In the genomic region with DNA sequence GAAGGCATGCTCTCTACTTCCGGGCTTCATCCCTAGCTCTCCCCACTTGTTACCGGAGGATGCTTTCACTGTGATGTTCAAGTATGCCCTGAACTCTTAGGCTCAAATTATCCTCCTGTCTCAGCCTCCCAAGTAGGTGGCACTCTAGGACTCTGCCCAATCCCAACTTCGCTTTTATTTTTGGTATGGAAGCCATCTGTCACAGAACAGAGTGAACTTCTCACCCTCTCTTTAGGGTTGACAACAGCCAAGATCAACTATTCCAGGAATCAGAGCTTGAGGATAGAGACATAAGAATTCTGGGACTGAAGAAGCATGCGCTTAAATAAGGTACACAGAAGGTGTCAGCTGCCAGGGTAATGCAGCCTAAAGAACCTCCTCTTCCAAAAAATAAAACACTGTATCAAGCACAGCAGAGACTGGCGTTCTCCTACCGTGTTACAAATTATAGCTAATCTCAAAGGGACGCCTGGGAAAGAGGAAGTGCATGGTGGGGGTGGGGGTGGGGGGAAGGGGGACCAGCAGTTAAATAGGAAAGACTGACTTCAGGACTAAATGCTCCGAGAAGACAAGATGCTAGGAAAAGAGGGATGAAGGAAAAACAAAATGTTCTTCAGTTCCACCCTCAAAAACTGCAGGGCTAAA, we compare ENCODE assay signal across 8 mouse cellular contexts. TPM values are rescaled to one million over a fixed set of nuclear protein-coding genes. Genes with fewer than 3 reads are reported as not detected.
DNase-seq lines count a peak whose midpoint lies in the region; ATAC-seq and TF ChIP-seq lines count a peak whose summit lies in the region.

No protein-coding gene starts in this region.

- peak overlapping the region; percentile 98 for H3K4me3 ChIP-seq in erythroblast, embryonic 14.5 days (replicated peaks)
- peak overlapping the region; percentile 95; the same call in 1 of the 2 replicates for H3K4me3 ChIP-seq in thymus, adult 2 months (ENCODE audit: control insufficient read depth, insufficient read depth, low read length)
- peak overlapping the region; percentile 77 for H3K4me3 ChIP-seq in liver, embryonic 11.5 days (ENCODE audit: low read depth, low read length)

- peaks cover 67% of the 10 kb centered on the region for H3K36me3 ChIP-seq in erythroblast, embryonic 14.5 days (ENCODE audit: control insufficient read depth)
- H3K36me3 ChIP-seq in thymus, adult 2 months (ENCODE audit: control insufficient read depth, insufficient read depth, low read length): peaks cover 13% of the 10 kb centered on the region
- peaks cover 13% of the 10 kb centered on the region for H3K36me3 ChIP-seq in liver, embryonic 11.5 days (ENCODE audit: control insufficient read depth, insufficient read depth, low read length)

- DNase-seq in thymus, adult 2 months: no peak
- no peak for DNase-seq in thymus, postnatal 10 days (ENCODE audit: low spot score in 2 of 2)
- no peak for DNase-seq in liver, embryonic 11.5 days (ENCODE audit: low spot score)
- peak; percentile 65 for DNase-seq in telencephalon, adult 2 months (ENCODE audit: low read depth, low spot score)
- no peak for DNase-seq in thymus, postnatal 14 days

- TF ChIP-seq CTCF in thymus, adult 2 months (IDR thresholded peaks at IDR 0.05; ENCODE audit: borderline replicate concordance, control insufficient read depth, extremely low read depth, insufficient read depth, low read length, poor library complexity): no peak

- H3K9me3 ChIP-seq in erythroblast, embryonic 14.5 days (ENCODE audit: control insufficient read depth, low read length): no peaks in the 10 kb centered on the region
- H3K9me3 ChIP-seq in liver, embryonic 11.5 days (ENCODE audit: control insufficient read depth, low read length): no peaks in the 10 kb centered on the region

- H3K27me3 ChIP-seq in erythroblast, embryonic 14.5 days (ENCODE audit: control insufficient read depth): no peaks in the 10 kb centered on the region
- H3K27me3 ChIP-seq in thymus, adult 2 months (ENCODE audit: control insufficient read depth, insufficient read depth, low read length): no peaks in the 10 kb centered on the region
- no peaks in the 10 kb centered on the region for H3K27me3 ChIP-seq in liver, embryonic 11.5 days (replicated peaks; ENCODE audit: control insufficient read depth, insufficient read depth, low read length)

- no peak for TF ChIP-seq POLR2A in thymus, adult 2 months (IDR thresholded peaks at IDR 0.05; ENCODE audit: control insufficient read depth, extremely low read depth, insufficient read depth, low read length, poor library complexity)

- peak overlapping the region; percentile 84 for H3K9ac ChIP-seq in liver, embryonic 11.5 days (ENCODE audit: low read depth, low read length)

- H3K4me1 ChIP-seq in erythroblast, embryonic 14.5 days (ENCODE audit: control insufficient read depth): peaks cover 78% of the 10 kb centered on the region
- H3K4me1 ChIP-seq in thymus, adult 2 months (replicated peaks; ENCODE audit: control insufficient read depth, insufficient read depth, low read length): peaks cover 19% of the 10 kb centered on the region
- peaks cover 23% of the 10 kb centered on the region for H3K4me1 ChIP-seq in liver, embryonic 11.5 days (replicated peaks; ENCODE audit: control insufficient read depth, insufficient read depth, low read length)

- H3K4me2 ChIP-seq in liver, embryonic 11.5 days: peak overlapping the region; percentile 99

- 8% methylated on average over 8 of the region's 8 CpGs for WGBS in thymus, adult 2 months
- 36% methylated on average over 8 of the region's 8 CpGs for WGBS in liver, embryonic 11.5 days

- H3K27ac ChIP-seq in thymus, adult 2 months (ENCODE audit: control insufficient read depth, insufficient read depth, low read length): no peak overlapping the region
- no peak overlapping the region for H3K27ac ChIP-seq in liver, embryonic 11.5 days (ENCODE audit: low read depth, low read length)

- ATAC-seq in erythroblast, adult 5-6 weeks (replicated peaks; ENCODE audit: low FRiP score, poor library complexity, severe bottlenecking): no peak
- ATAC-seq in liver, embryonic 11.5 days (replicated peaks; ENCODE audit: low FRiP score): no peak
- ATAC-seq in erythroid progenitor cell, adult 5-6 weeks (replicated peaks; ENCODE audit: low FRiP score, poor library complexity, severe bottlenecking): no peak

RNA-seq across cellular contexts. Expression of a gene that starts 1.2 kb away (rescaled TPM):
- 3.5 and 7.2 TPM in 2 replicates for polyA plus RNA-seq in erythroblast, embryonic 14.5 days (2012)
- 8.6 and 10.6 TPM in 2 replicates for total RNA-seq in erythroblast, adult 5-6 weeks (2015; ENCODE audit: low replicate concordance)
- 5.7 and 8.9 TPM in 2 replicates for total RNA-seq in erythroblast, adult 5-6 weeks (2017; ENCODE audit: low replicate concordance)
- 99.6 and 114 TPM in 2 replicates for polyA plus RNA-seq in thymus, adult 2 months (2012; rRNA removed)
- polyA plus RNA-seq in liver, embryonic 11.5 days (2014; fragmentation: Nextera tagmentation; extraction: Ambion mirVana): 18.4 and 22.9 TPM in 2 replicates
- 29.2 and 31.0 TPM in 2 replicates for total RNA-seq in erythroid progenitor cell, adult 5-6 weeks (2015; ENCODE audit: low replicate concordance)
- total RNA-seq in erythroid progenitor cell, adult 5-6 weeks (2017; ENCODE audit: low replicate concordance): 10.1 and 32.7 TPM in 2 replicates

RNA-seq across cellular contexts. Expression of a gene that starts 1.3 kb away (rescaled TPM):
- 0.70 and 1.1 TPM in 2 replicates for polyA plus RNA-seq in erythroblast, embryonic 14.5 days (2012)
- total RNA-seq in erythroblast, adult 5-6 weeks (2015; ENCODE audit: low replicate concordance): 4.2 and 7.3 TPM in 2 replicates
- total RNA-seq in erythroblast, adult 5-6 weeks (2017; ENCODE audit: low replicate concordance): 7.4 and 12.0 TPM in 2 replicates
- 85.4 and 87.0 TPM in 2 replicates for polyA plus RNA-seq in thymus, adult 2 months (2012; rRNA removed)
- polyA plus RNA-seq in liver, embryonic 11.5 days (2014; fragmentation: Nextera tagmentation; extraction: Ambion mirVana): 18.8 and 20.3 TPM in 2 replicates
- total RNA-seq in erythroid progenitor cell, adult 5-6 weeks (2015; ENCODE audit: low replicate concordance): 22.3 and 28.1 TPM in 2 replicates
- total RNA-seq in erythroid progenitor cell, adult 5-6 weeks (2017; ENCODE audit: low replicate concordance): 23.5 and 32.1 TPM in 2 replicates

RNA-seq across cellular contexts. Expression of a gene that starts 6.9 kb away (rescaled TPM):
- polyA plus RNA-seq in erythroblast, embryonic 14.5 days (2012): not detected in 2 replicates
- not detected in 2 replicates for total RNA-seq in erythroblast, adult 5-6 weeks (2015; ENCODE audit: low replicate concordance)
- total RNA-seq in erythroblast, adult 5-6 weeks (2017; ENCODE audit: low replicate concordance): not detected in 2 replicates
- not detected in 2 replicates for polyA plus RNA-seq in thymus, adult 2 months (2012; rRNA removed)
- polyA plus RNA-seq in liver, embryonic 11.5 days (2014; fragmentation: Nextera tagmentation; extraction: Ambion mirVana): 0.75 and 2.2 TPM in 2 replicates
- total RNA-seq in erythroid progenitor cell, adult 5-6 weeks (2015; ENCODE audit: low replicate concordance): not detected in 2 replicates
- not detected in 2 replicates for total RNA-seq in erythroid progenitor cell, adult 5-6 weeks (2017; ENCODE audit: low replicate concordance)

RNA-seq across cellular contexts. Expression of a gene that starts 14.9 kb away (rescaled TPM):
- 17.6 and 19.2 TPM in 2 replicates for polyA plus RNA-seq in erythroblast, embryonic 14.5 days (2012)
- total RNA-seq in erythroblast, adult 5-6 weeks (2015; ENCODE audit: low replicate concordance): 47.8 and 86.3 TPM in 2 replicates
- total RNA-seq in erythroblast, adult 5-6 weeks (2017; ENCODE audit: low replicate concordance): 197 and 262 TPM in 2 replicates
- 225 and 254 TPM in 2 replicates for polyA plus RNA-seq in thymus, adult 2 months (2012; rRNA removed)
- 66.4 and 68.4 TPM in 2 replicates for polyA plus RNA-seq in liver, embryonic 11.5 days (2014; fragmentation: Nextera tagmentation; extraction: Ambion mirVana)
- 111 and 144 TPM in 2 replicates for total RNA-seq in erythroid progenitor cell, adult 5-6 weeks (2015; ENCODE audit: low replicate concordance)
- 643 and 746 TPM in 2 replicates for total RNA-seq in erythroid progenitor cell, adult 5-6 weeks (2017; ENCODE audit: low replicate concordance)

RNA-seq across cellular contexts. Expression of a gene that starts 15.2 kb away (rescaled TPM):
- polyA plus RNA-seq in erythroblast, embryonic 14.5 days (2012): 0.10 and 0.20 TPM in 2 replicates
- 1.7 and 6.7 TPM in 2 replicates for total RNA-seq in erythroblast, adult 5-6 weeks (2015; ENCODE audit: low replicate concordance)
- total RNA-seq in erythroblast, adult 5-6 weeks (2017; ENCODE audit: low replicate concordance): 35.8 and 52.6 TPM in 2 replicates
- 64.6 and 80.2 TPM in 2 replicates for polyA plus RNA-seq in thymus, adult 2 months (2012; rRNA removed)
- 29.6 and 31.3 TPM in 2 replicates for polyA plus RNA-seq in liver, embryonic 11.5 days (2014; fragmentation: Nextera tagmentation; extraction: Ambion mirVana)
- 8.0 and 12.3 TPM in 2 replicates for total RNA-seq in erythroid progenitor cell, adult 5-6 weeks (2015; ENCODE audit: low replicate concordance)
- 9.6 and 45.0 TPM in 2 replicates for total RNA-seq in erythroid progenitor cell, adult 5-6 weeks (2017; ENCODE audit: low replicate concordance)
